Mouse (Mus musculus) myocyte (in vitro differentiated cells): ENCODE data around the gene Myo1d. TPM values are rescaled to one million over a fixed set of nuclear protein-coding genes. Genes with fewer than 3 reads are reported as not detected.

Source experiments
- H3K27me3 ChIP-seq: one replicate; pipeline ENCODE4 v1.6.1; 2011; ENCODE audit not compliant: control insufficient read depth, insufficient read depth, insufficient read length
- H3K36me3 ChIP-seq: one replicate; pipeline ENCODE4 v1.6.1; 2011; ENCODE audit not compliant: control insufficient read depth, insufficient read depth
- H3K4me2 ChIP-seq: one replicate; pipeline ENCODE4 v1.6.1; 2011; ENCODE audit warnings: low read depth, control low read depth
- H3K4me3 ChIP-seq: one replicate; pipeline ENCODE4 v1.5.1; 2011; ENCODE audit warnings: mild to moderate bottlenecking, control low read depth, moderate library complexity
- H3K79me2 ChIP-seq: one replicate; pipeline ENCODE4 v1.6.1; 2011; ENCODE audit not compliant: control insufficient read depth, insufficient read depth
- H3ac ChIP-seq: one replicate; pipeline ENCODE4 v1.6.1; 2011; ENCODE audit not compliant: control insufficient read depth, insufficient read length
- CEBPB ChIP-seq: IDR thresholded peaks from 2 replicates; pipeline ENCODE4 v1.6.1; 2011; ENCODE audit warnings: mild to moderate bottlenecking, moderate library complexity; ENCODE audit not compliant: poor library complexity, insufficient read depth, severe bottlenecking
- E2F4 ChIP-seq: IDR thresholded peaks from one replicate; pipeline ENCODE4 v1.6.1; 2011; ENCODE audit warnings: mild to moderate bottlenecking, control low read depth, moderate library complexity; ENCODE audit not compliant: insufficient read depth
- MAX ChIP-seq: IDR thresholded peaks from one replicate; pipeline ENCODE4 v1.6.1; 2011; ENCODE audit warnings: low read depth, mild to moderate bottlenecking, control low read depth
- MYOD1 ChIP-seq, 3 experiments: IDR thresholded peaks; one replicate each; pipeline ENCODE4 v1.6.1; 2011; ENCODE audit warnings: control low read depth in 2 of 3, low read depth in 2 of 3, mild to moderate bottlenecking in 2 of 3, moderate library complexity in 1 of 3; ENCODE audit not compliant: insufficient read length in 2 of 3, control insufficient read depth in 1 of 3
- MYOG ChIP-seq, 3 experiments: IDR thresholded peaks; one replicate each; pipeline ENCODE4 v1.6.1; 2011; ENCODE audit warnings: control low read depth in 2 of 3, low read depth in 2 of 3, mild to moderate bottlenecking in 2 of 3; ENCODE audit not compliant: insufficient read length in 2 of 3, control insufficient read depth in 1 of 3, insufficient read depth in 1 of 3
- POLR2A ChIP-seq: IDR thresholded peaks from one replicate; pipeline ENCODE4 v1.6.1; 2011; ENCODE audit warnings: low read depth, mild to moderate bottlenecking, control low read depth, moderate library complexity; ENCODE audit not compliant: insufficient read length
- POLR2AphosphoS2 ChIP-seq: IDR thresholded peaks from one replicate; pipeline ENCODE4 v1.6.1; 2011; ENCODE audit warnings: low read depth, control low read depth; ENCODE audit not compliant: insufficient read length
- REST ChIP-seq: IDR thresholded peaks from one replicate; pipeline ENCODE4 v1.6.1; 2011; ENCODE audit warnings: mild to moderate bottlenecking, control low read depth, moderate library complexity; ENCODE audit not compliant: insufficient read depth, insufficient read length
- SRF ChIP-seq: IDR thresholded peaks from one replicate; pipeline ENCODE4 v1.6.1; 2011; ENCODE audit warnings: low read depth; ENCODE audit not compliant: control insufficient read depth, insufficient read length
- TCF12 ChIP-seq: IDR thresholded peaks from one replicate; pipeline ENCODE4 v1.6.1; 2011; ENCODE audit warnings: mild to moderate bottlenecking, control low read depth; ENCODE audit not compliant: poor library complexity, insufficient read depth, severe bottlenecking
- TCF3 ChIP-seq: IDR thresholded peaks from one replicate; pipeline ENCODE4 v1.6.1; 2011; ENCODE audit warnings: low read depth, control low read depth; ENCODE audit not compliant: insufficient read length
- USF1 ChIP-seq: IDR thresholded peaks from one replicate; pipeline ENCODE4 v1.6.1; 2011; ENCODE audit warnings: low read depth, mild to moderate bottlenecking, control low read depth, moderate library complexity
- polyA plus RNA-seq: library from polyadenylated mRNA; unstranded; fragments of >200 nt; fragmentation: generic; extraction: Trizol; gene quantifications from one replicate; pipeline ENCODE4 v1.2.1, GENCODE M21; 2012; ENCODE audit warnings: missing spikeins

Myo1d gene
- polyA plus RNA-seq, 1 experiment, result 10.5 TPM

DNA sequence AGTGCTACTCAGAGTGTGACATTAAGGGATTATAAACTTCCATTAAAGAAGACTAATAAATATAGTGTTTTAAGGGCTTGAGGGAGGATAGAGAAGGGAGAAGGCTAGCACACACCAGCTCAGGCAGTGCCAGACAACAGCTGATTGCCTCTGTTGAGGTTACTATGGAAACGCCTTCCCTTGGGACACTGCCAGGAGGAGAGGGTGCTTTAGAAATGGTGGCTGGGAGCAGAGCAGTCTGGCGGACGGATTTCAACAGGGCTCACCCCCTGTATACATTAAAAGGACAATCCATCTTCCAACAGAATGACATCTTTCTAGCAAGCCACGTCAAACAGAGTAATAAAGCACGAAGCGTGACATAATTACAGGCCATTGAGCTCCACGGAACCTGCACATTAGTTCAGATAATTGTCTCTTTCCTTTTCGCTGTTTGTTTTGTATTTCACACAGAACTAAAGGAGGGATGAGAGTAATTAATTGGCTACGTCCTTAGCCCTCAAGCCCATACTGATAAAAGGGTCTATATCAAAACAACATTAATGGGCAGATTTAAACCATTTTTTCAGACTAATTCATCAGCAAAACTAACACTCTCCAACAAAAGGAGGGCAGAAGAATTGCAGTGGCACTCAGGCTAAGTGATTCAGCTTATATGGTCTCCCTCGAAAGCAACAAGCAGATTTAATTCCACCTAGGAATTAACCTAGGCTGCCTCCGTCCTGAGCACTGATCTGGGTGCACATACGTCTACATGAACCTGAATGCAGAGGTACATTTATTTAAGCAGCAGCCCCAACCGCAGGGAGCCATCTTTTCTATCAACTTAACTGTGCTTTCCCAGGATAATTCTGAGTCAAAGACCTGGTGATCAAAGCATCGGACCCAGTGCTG lies 201.8 kb downstream of the Myo1d start:
- Histone ChIP-seq H3K36me3 (no peaks in the 10 kb centered on the region), H3K4me3 (no peak overlapping the region), H3ac (no peak overlapping the region), H3K79me2 (no peaks in the 10 kb centered on the region), H3K27me3 (no peaks in the 10 kb centered on the region), H3K4me2 (peak overlapping the region; percentile 31)
- peak; percentile 17 to 66 (median 18) for TF ChIP-seq MYOG (IDR thresholded peaks at IDR 0.05; ENCODE audit: control insufficient read depth in 1 of 3, insufficient read depth in 1 of 3, insufficient read length in 2 of 3, low read depth in 2 of 3)
- TF ChIP-seq MYOD1 (IDR thresholded peaks at IDR 0.05; ENCODE audit: control insufficient read depth in 1 of 3, insufficient read length in 2 of 3, low read depth in 2 of 3), result peak in 2 of 3 experiments; percentile 66
- TF ChIP-seq MAX, result no peak

DNA sequence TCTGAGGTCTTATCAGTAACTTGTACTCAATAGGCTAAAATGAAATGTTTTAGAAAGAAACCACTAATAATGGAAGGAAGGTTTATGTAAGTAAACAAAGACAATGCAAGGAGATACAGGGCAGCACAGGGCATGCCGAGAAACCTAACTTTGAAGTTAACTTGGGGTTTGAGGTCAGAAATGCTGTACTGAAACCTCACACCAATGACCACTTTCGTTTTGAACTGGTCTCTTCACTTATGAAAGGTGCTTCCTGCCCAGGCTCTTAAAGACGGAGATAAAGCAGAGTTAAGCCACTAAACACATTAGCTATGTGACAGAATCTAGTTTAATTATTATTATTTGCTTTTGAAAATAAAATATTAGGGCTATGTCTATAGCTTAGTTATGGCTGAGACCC lies 204.0 kb downstream of the Myo1d start:
- H3K4me2 ChIP-seq, result no peak overlapping the region
- no peak overlapping the region for H3ac ChIP-seq
- TF ChIP-seq CEBPB (no peak), MYOG (IDR thresholded peaks at IDR 0.05; ENCODE audit: control insufficient read depth in 1 of 3, insufficient read depth in 1 of 3, insufficient read length in 2 of 3, low read depth in 2 of 3) (no peak), E2F4 (no peak)
- no peaks in the 10 kb centered on the region for H3K27me3 ChIP-seq
- H3K4me3 ChIP-seq, result no peak overlapping the region
- no peaks in the 10 kb centered on the region for H3K79me2 ChIP-seq
- no peaks in the 10 kb centered on the region for H3K36me3 ChIP-seq

DNA sequence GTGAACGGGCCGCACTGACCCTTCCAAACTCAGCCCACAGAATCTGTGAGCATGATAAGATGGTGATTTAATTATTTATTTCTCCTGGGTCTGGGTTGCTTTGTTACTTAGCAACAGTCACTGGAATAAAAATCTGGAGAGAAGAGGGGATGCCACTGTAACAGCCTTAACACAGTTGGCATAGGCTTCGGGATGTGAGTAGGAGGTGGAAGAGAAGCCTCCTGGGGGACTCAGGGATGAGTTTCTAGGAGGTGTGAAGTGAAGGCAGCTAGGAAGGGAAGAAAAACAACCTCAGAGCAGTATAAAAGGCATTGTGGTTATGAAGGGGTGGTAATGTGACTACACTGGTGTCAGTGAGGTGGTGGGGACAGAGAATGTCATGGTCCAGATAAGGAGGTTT lies 213.5 kb downstream of the Myo1d start:
- H3ac ChIP-seq, result no peak overlapping the region
- H3K27me3 ChIP-seq, result no peaks in the 10 kb centered on the region
- no peak overlapping the region for H3K4me3 ChIP-seq
- no peak overlapping the region for H3K4me2 ChIP-seq
- H3K36me3 ChIP-seq, result no peaks in the 10 kb centered on the region
- TF ChIP-seq MYOG (IDR thresholded peaks at IDR 0.05; ENCODE audit: control insufficient read depth in 1 of 3, insufficient read depth in 1 of 3, insufficient read length in 2 of 3, low read depth in 2 of 3), result no peak
- no peak for TF ChIP-seq MYOD1 (IDR thresholded peaks at IDR 0.05; ENCODE audit: control insufficient read depth in 1 of 3, insufficient read length in 2 of 3, low read depth in 2 of 3)
- TF ChIP-seq CEBPB, result no peak
- no peak for TF ChIP-seq USF1
- TF ChIP-seq POLR2A, result no peak
- TF ChIP-seq TCF12, result no peak
- no peak for TF ChIP-seq POLR2AphosphoS2
- TF ChIP-seq TCF3, result no peak
- TF ChIP-seq MAX, result no peak
- no peak for TF ChIP-seq E2F4
- TF ChIP-seq SRF, result no peak
- no peak for TF ChIP-seq REST
- H3K79me2 ChIP-seq, result no peaks in the 10 kb centered on the region

DNA sequence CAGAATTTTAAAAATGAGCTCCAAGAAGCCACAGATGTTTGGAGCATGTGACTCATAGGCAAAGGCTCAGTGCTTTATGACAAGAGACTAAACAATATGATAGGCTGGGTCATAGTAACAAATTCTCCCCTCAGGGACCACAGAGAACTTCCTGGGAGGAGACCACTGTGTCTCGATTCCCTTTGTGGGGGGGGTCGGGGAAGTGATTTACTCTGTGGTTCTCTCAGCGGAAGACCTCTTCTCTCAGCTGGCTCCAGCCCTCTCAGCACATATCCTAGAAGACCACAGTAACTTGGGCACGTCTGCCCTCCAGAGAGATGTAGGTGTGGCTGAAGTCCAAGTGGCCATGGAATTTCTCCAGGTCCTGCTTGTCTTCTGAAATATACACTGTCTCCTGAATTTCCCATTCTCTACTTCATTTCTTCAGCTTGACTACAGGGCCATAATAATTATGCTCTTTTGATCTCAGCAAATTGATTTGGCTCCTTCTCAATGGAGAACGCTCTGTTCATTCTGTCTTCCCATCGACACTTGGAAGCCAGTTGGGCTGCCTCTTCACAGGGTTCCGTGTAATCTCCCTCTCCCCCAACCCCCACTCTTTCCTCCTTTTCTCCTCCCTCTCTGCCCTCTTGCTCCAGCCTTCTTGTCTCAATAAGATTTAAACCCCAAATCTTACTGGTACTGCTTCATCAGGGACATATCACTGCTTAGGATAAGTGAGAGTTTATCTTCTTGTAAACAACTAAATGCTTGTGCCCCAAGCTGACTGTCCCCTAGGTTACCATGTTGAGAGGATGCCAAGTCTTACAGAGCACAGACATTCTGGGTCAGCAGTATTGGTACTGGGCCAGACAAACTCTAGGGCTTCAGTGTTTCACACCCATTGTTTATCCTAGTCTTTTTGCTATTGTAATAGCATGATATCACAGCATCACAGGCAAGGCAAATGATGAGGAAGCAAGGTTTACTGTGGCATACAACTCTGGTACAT lies 214.6 kb downstream of the Myo1d start:
- peak overlapping the region; percentile 62 for H3K4me2 ChIP-seq
- no peaks in the 10 kb centered on the region for H3K79me2 ChIP-seq
- TF ChIP-seq TCF12 (no peak), USF1 (peak; percentile 70)
- no peak overlapping the region for H3K4me3 ChIP-seq
- H3ac ChIP-seq, result no peak overlapping the region
- H3K36me3 ChIP-seq, result no peaks in the 10 kb centered on the region
- H3K27me3 ChIP-seq, result no peaks in the 10 kb centered on the region

DNA sequence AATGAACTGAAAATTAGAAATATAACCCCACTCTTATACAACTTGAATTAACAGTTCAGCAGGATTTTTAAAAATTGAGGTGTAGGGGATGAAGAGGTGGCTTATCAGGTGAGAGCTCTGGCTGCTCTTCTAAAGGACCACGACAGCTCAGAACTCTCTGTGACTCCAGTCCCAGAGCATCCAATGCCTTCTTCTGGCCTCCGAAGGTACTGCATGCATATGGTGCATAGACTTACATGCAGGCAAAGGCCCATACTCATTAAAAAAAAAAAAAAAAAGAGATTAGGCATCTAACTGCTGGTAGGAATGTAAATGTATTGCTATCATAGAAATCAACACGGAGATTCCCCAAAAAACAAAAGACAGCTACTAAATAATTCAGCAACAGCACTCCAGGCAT lies 217.3 kb downstream of the Myo1d start:
- Histone ChIP-seq H3K36me3 (no peaks in the 10 kb centered on the region), H3K4me3 (no peak overlapping the region), H3ac (no peak overlapping the region), H3K79me2 (no peaks in the 10 kb centered on the region), H3K27me3 (no peaks in the 10 kb centered on the region), H3K4me2 (no peak overlapping the region)
- no peak for TF ChIP-seq POLR2AphosphoS2
- TF ChIP-seq TCF3, result no peak
- no peak for TF ChIP-seq TCF12
- no peak for TF ChIP-seq E2F4
- TF ChIP-seq CEBPB, result no peak
- no peak for TF ChIP-seq SRF
- TF ChIP-seq POLR2A, result no peak
- TF ChIP-seq MAX, result no peak
- TF ChIP-seq USF1, result no peak
- no peak for TF ChIP-seq MYOD1 (IDR thresholded peaks at IDR 0.05; ENCODE audit: control insufficient read depth in 1 of 3, insufficient read length in 2 of 3, low read depth in 2 of 3)
